Mouse (Mus musculus) embryonic facial prominence, embryonic 11.5 days (tissue): ENCODE results near the gene BC048507. TPM values are rescaled to one million over a fixed set of nuclear protein-coding genes. Genes with fewer than 3 reads are reported as not detected.
A peak's percentile ranks its signal among the peaks of the same experiment; 100 is the strongest.

ENCODE experiments used
- ATAC-seq: fragments of 200-750 bp; cut with Nextera tagmentation; replicated peaks from 2 replicates; pipeline ENCODE4 v1.8.0; 2017; ENCODE audit warnings: low read depth; ENCODE audit not compliant: insufficient number of reproducible peaks, low FRiP score, low TSS enrichment
- DNase-seq: peaks from one replicate; pipeline ENCODE4 v3.0.0-alpha.2; 2015; ENCODE audit warnings: low spot score
- H3K27ac ChIP-seq: fragments of 300-500 bp; sonication (generic); replicated peaks from 2 replicates; pipeline ENCODE4 v1.5.1; 2014; ENCODE audit warnings: mild to moderate bottlenecking, low read depth, low read length, control low read depth
- H3K27me3 ChIP-seq: fragments of 300-500 bp; sonication (generic); 2 replicates; pipeline ENCODE4 v1.6.1; 2014; ENCODE audit warnings: mild to moderate bottlenecking, low read length, moderate library complexity, mixed read lengths; ENCODE audit not compliant: control insufficient read depth, insufficient read depth
- H3K36me3 ChIP-seq: fragments of 300-500 bp; sonication (generic); replicated peaks from 2 replicates; pipeline ENCODE4 v1.6.1; 2014; ENCODE audit warnings: low read depth, mild to moderate bottlenecking, low read length, moderate library complexity, mixed read lengths; ENCODE audit not compliant: control insufficient read depth, insufficient read depth
- H3K4me1 ChIP-seq: fragments of 300-500 bp; sonication (generic); 2 replicates; pipeline ENCODE4 v1.6.1; 2014; ENCODE audit warnings: low read length, mixed read lengths; ENCODE audit not compliant: control insufficient read depth, insufficient read depth
- H3K4me2 ChIP-seq: fragments of 300-500 bp; sonication (generic); 2 replicates; pipeline ENCODE4 v1.6.1; 2014; ENCODE audit warnings: low read depth, mild to moderate bottlenecking, control low read depth, low read length, moderate library complexity
- H3K4me3 ChIP-seq: fragments of 300-500 bp; sonication (generic); 2 replicates; pipeline ENCODE4 v1.5.1; 2014; ENCODE audit warnings: low read depth, low read length, control low read depth
- H3K9ac ChIP-seq: fragments of 300-500 bp; sonication (generic); replicated peaks from 2 replicates; pipeline ENCODE4 v1.6.1; 2014; ENCODE audit warnings: mild to moderate bottlenecking, control low read depth, low read length
- H3K9me3 ChIP-seq: fragments of 300-500 bp; sonication (generic); replicated peaks from 2 replicates; pipeline ENCODE4 v1.6.1; 2016; ENCODE audit warnings: mild to moderate bottlenecking, low read length, inconsistent platforms, mixed read lengths; ENCODE audit not compliant: control insufficient read depth
- WGBS: fragments of 180-500 bp; shearing (Covaris S2); extraction: QIAGEN DNeasy Blood & Tissue Kit; methylation state at CpG from one replicate; pipeline ENCODE4 v1.1.7; 2014; 5-methylcytosine and 5-hydroxymethylcytosine counted together
- polyA plus RNA-seq: library from polyadenylated mRNA; unstranded; fragments of >200 nt; fragmentation: Nextera tagmentation; extraction: Ambion mirVana; gene quantifications from 2 replicates; pipeline ENCODE4 v1.2.1, GENCODE M21; 2014

Gene BC048507
- polyA plus RNA-seq, 1 experiment from 2014 or later: not detected

DNA sequence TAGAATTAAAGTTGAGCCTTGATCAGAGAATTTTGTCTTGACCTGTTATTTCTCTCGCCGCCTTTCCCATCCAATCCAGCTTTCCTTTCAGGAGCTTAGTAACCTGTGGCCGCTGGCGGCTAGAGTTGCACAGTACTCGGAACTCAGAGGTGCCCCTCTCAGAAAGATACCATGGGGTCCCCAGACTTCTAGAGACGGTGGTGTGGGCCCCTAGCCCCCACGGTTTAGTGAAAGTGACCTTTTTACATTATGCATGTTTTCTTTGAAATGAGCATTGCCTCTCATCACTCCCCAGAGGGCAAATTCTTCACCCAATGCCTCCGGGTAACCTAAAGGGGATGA, 18.3 kb upstream of the BC048507 start:
- H3K27me3 ChIP-seq: no peaks in the 10 kb centered on the region
- H3K4me2 ChIP-seq: peak overlapping the region; percentile 32; the same call in 1 of the 2 replicates
- H3K9ac ChIP-seq: no peak overlapping the region; the same call in 1 of the 2 replicates
- DNase-seq (peak; percentile 39), ATAC-seq (0 out of 2 replicates have a peak, but pooled peaks have one; percentile 39)
- no peak overlapping the region for H3K27ac ChIP-seq
- no peaks in the 10 kb centered on the region for H3K9me3 ChIP-seq
- no peaks in the 10 kb centered on the region; the same call in 1 of the 2 replicates for H3K4me1 ChIP-seq
- H3K36me3 ChIP-seq: no peaks in the 10 kb centered on the region
- WGBS: 16% methylated on average over 8 of the region's 8 CpGs
- no peak overlapping the region for H3K4me3 ChIP-seq

DNA sequence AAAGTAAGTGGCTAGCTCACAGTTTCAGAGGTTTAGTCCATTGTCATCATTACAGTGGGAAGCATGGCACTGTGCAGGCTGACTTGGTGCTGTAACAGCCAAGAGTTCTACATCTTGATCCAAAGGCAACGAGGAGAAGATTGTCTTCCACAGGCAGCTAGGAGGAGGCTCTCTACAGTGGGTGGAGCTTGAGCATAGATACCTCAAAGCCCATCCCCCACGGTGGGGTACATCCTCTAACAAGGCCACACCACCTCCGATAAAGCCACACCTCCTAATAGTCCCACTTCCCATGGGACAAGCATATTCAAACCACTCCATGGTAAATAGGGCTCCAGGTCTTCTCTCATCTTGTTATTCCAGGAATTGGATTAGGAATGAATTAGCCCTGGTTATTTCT, 12.8 kb upstream of the BC048507 start:
- no peak overlapping the region for H3K27ac ChIP-seq
- no peaks in the 10 kb centered on the region for H3K36me3 ChIP-seq
- H3K4me1 ChIP-seq: no peaks in the 10 kb centered on the region
- no peak for DNase-seq
- no peak overlapping the region for H3K4me3 ChIP-seq
- H3K27me3 ChIP-seq: no peaks in the 10 kb centered on the region
- no peak overlapping the region for H3K9ac ChIP-seq
- H3K9me3 ChIP-seq: no peaks in the 10 kb centered on the region
- WGBS: 83% methylated on average over 3 of the region's 3 CpGs
- H3K4me2 ChIP-seq: no peak overlapping the region
- ATAC-seq: no peak

DNA sequence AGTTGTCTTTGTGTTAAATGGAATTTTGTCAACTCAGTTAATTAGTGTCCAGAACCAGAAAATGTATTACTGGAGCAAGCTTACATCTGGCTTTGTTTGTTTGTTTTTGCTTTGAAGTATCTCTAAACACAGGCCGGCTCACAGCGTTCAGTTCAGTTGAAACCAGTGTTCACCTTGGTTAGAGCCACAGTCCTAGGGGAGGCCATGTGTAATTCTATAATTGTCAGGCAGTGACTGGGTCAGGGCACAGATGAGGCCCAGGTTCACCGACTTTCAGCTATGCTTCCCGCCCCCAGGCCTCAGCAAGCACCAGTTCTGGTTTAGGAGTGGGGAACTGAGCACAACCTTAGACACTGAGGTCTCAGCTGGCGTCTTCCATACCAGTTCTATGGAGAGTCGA, 10.0 kb upstream of the BC048507 start:
- no peak for DNase-seq
- 73% methylated on average over 6 of the region's 6 CpGs for WGBS

DNA sequence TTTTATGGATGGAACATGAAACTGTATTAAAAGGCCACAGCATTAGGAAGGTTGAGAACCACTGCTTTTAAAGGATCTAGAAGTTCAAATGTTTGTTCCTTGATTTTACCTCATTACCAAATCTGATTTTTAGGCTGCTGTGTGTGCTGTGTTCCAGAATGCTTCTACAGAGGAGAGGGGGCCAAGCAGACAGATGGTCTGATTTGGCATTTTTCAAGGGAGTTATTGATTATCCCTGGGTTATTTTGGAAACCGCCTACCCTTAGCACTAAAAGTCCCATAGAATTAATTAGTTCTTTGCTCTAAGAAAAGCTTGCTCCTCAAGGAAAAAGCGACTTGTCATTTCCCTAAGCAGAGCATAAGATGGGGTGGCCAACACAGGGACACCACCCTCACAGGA, 9.1 kb upstream of the BC048507 start:
- Histone ChIP-seq H3K4me2 (no peak overlapping the region), H3K36me3 (no peaks in the 10 kb centered on the region), H3K4me3 (no peak overlapping the region), H3K27ac (no peak overlapping the region), H3K4me1 (no peaks in the 10 kb centered on the region), H3K9ac (no peak overlapping the region), H3K27me3 (no peaks in the 10 kb centered on the region), H3K9me3 (no peaks in the 10 kb centered on the region)
- no peak for DNase-seq
- no peak for ATAC-seq
- WGBS: 86% methylated on average over 2 of the region's 2 CpGs

More for the DNA sequence above, 10.0 kb upstream of the BC048507 start:
- H3K4me2 ChIP-seq: no peak overlapping the region
- no peaks in the 10 kb centered on the region for H3K4me1 ChIP-seq
- H3K36me3 ChIP-seq: no peaks in the 10 kb centered on the region
- H3K9ac ChIP-seq: no peak overlapping the region
- no peaks in the 10 kb centered on the region for H3K27me3 ChIP-seq
- no peak overlapping the region for H3K27ac ChIP-seq
- no peak overlapping the region for H3K4me3 ChIP-seq
- H3K9me3 ChIP-seq: no peaks in the 10 kb centered on the region
- no peak for ATAC-seq

DNA sequence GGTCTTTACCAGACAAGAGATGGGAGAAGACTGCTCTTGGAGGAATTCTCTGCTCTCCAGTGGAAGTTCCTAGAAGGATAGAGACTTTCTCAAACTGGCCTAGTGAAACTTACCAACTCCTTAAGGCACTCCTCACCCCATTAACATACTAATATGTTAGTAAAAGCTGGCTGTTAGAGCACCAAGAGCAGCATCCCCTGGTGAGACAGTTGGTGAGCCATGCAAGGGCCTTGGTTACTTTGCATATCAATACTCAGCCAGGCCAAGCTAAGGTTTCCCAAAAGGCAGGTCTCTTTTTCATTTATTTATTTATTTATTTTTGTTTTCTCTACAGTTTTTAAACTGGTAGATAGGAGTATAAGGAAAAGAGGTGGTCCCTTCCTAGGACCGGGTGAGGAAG, 5.8 kb upstream of the BC048507 start:
- no peak overlapping the region for H3K4me2 ChIP-seq
- no peak overlapping the region for H3K27ac ChIP-seq
- whole genome bisulfite sequencing: 25% methylated on average over 1 of the region's 1 CpGs
- no peaks in the 10 kb centered on the region for H3K36me3 ChIP-seq
- H3K4me1 ChIP-seq: no peaks in the 10 kb centered on the region
- no peak overlapping the region for H3K9ac ChIP-seq
- H3K27me3 ChIP-seq: no peaks in the 10 kb centered on the region
- H3K4me3 ChIP-seq: no peak overlapping the region
- ATAC-seq (no peak), DNase-seq (no peak)
- no peaks in the 10 kb centered on the region for H3K9me3 ChIP-seq

DNA sequence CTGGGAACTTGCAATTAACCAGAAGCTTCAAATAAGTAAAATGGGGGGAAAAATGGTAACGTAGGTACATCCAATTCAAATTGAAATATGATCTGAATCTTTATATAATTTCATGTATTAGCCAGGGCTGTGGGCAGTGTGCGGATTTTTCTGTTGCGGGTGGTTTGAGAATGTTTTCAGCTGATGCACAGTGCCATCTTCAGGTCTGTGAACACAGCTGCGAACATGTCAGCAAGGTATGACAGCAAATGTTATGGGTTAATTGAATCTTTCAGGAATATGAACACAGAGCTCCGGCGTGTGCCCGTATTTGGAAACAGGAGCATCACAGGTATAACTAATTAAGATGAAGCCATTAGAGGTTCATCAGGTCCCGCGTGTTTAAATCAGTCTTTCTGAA, 618 bp upstream of the BC048507 start:
- Histone ChIP-seq H3K36me3 (no peaks in the 10 kb centered on the region), H3K9me3 (no peaks in the 10 kb centered on the region), H3K4me3 (no peak overlapping the region), H3K27me3 (no peaks in the 10 kb centered on the region), H3K27ac (no peak overlapping the region), H3K9ac (no peak overlapping the region), H3K4me2 (no peak overlapping the region), H3K4me1 (no peaks in the 10 kb centered on the region)
- ATAC-seq (no peak), DNase-seq (no peak)
- WGBS: 86% methylated on average over 9 of the region's 9 CpGs

DNA sequence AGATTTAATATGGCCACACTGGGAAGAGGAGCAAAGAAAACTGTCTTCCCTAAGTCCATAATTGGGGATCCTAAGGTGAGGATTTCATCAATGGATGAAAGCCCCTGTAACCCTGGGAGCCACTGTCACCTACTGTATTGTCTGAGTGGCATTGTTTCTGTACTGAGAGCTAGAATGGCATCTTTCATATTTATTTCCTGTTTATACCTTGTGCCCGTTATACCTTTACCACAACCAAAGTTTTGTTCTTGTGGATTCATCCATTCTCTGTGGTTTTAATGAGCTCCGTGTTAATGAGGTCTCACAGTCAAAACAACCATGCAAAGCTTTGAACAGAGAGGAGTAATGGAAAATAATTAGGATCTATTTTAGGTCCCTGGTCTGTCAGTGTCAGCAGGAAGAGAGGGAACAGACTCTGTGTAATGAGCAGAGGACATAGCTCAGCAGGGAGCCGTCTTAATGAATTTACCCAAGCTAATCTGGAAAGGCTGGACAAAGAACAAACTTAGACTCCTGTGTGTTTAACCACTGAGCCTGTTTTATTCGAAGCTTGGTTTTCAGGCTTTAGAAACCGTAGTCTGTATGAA, 1.7 kb downstream of the BC048507 start:
- no peak overlapping the region for H3K9ac ChIP-seq
- H3K9me3 ChIP-seq: no peaks in the 10 kb centered on the region
- no peaks in the 10 kb centered on the region for H3K36me3 ChIP-seq
- no peaks in the 10 kb centered on the region for H3K27me3 ChIP-seq
- H3K4me1 ChIP-seq: no peaks in the 10 kb centered on the region
- WGBS: 50% methylated on average over 5 of the region's 5 CpGs
- ATAC-seq: no peak
- H3K4me3 ChIP-seq: no peak overlapping the region
- no peak for DNase-seq
- no peak overlapping the region for H3K27ac ChIP-seq
- no peak overlapping the region for H3K4me2 ChIP-seq

DNA sequence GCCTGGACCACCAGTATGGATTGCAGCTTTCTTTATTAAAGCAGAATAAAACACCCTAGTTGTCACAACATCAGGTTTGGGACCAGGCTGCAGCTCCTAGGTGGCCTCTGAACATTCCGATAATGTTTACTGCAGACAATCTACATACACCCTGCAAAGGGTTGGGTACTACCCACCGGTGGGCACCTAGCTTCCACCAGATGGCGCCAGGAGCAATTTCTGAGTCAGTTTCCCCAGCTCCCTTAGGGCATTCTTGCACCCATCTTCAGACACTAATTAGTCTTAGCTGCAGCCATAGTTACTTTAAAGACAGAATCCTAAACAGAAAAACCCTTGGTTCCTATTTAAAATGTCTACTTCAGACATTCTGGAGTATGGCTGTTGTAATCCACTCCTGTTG, 4.8 kb downstream of the BC048507 start:
- Histone ChIP-seq H3K4me3 (no peak overlapping the region), H3K9ac (no peak overlapping the region), H3K36me3 (no peaks in the 10 kb centered on the region), H3K27ac (no peak overlapping the region), H3K4me2 (no peak overlapping the region), H3K4me1 (no peaks in the 10 kb centered on the region), H3K27me3 (no peaks in the 10 kb centered on the region), H3K9me3 (no peaks in the 10 kb centered on the region)
- 31% methylated on average over 3 of the region's 3 CpGs for WGBS
- DNase-seq (no peak), ATAC-seq (no peak)
